Mouse (Mus musculus): ENCODE measurements around the gene Mlph.

The Mlph gene

DNA sequence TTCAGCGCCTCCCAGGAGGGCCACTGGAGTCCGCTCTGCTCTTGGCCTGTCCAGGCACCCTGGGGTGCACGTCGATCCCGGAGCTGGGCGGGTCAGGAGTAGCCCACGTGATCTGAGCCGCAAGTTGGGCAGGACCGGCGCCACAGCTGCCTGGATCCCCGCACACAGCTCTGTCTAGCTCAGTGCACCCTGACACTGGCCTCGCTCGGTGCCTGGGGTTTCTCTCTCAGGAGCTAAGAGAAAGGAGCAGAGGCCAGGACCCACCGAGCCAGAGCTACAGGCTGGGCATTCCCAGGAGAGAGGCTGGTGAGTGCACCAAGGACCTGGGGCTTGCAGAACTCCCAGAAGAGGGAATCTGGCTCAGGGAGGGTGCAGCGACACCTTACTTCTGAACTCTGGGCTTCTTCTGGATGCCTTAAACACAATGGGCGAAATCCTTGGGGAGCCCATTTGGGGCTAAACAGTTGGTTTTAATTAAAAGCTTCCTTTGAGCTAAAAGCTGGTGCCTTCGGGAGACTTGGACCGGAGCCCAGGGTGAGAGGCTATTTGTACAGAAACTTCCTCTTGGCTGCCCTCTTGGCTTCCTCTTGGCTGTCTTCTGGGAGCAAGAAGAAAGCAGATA lies at the start of gene Mlph:
TSS of gene Mlph (plus strand) at position 138 of the 622 bp plus-strand sequence.
- DNase-seq (ENCODE audit: low read depth, low spot score), result no peak

DNA sequence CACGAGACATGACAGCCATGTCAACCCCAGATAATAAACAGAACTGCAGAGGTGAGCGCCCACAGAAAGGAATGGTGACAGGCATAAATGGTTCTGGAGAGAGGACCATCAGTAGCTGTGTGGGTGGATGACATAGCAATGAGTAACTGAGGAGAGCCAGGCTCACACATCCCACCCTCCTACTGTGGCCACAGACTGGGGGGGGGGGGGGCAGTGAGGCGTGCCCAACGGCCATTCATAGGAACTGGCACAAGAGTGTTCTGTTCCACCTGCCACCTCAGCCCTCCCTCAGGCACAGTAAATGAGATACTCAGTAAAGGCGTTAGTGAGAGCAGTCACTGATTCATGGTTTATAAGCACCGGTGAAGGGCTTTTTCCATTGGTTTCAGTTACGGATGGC lies 48.2 kb upstream of the Mlph start:
- no peak for DNase-seq (ENCODE audit: low read depth, low spot score)

- no peak for DNase-seq (ENCODE audit: low read depth, low spot score)
Observed at GRCm38 (mm10) chr1:90870581-90870980, 44.3 kb upstream of the Mlph start.

GRCm38 (mm10) chr1:90875371-90875770 lies 39.5 kb upstream of the Mlph start:
- no peak for DNase-seq (ENCODE audit: low read depth, low spot score)

DNA sequence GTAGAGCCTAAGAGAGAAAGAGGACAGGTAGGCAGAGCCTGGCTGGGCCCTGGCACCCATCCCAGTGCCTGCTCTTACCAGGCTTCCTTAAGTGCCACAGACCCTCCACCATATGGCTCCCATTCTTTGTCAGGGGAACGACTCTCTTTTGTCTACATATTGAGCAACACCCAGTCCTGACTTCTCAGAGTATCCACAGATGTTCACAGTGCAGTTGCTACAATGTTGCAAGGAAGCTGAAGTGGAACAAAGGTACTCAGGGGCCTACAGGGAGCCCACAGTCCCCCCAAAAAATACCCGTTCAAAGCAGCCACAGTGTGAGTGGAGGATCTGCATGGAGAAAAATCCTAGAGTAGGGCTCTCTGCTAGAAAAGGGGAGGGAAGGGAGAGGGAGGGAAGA lies 38.9 kb upstream of the Mlph start:
- no peak for DNase-seq (ENCODE audit: low read depth, low spot score)

- no peak for DNase-seq (ENCODE audit: low read depth, low spot score)
Observed at GRCm38 (mm10) chr1:90876486-90877270, 38.2 kb upstream of the Mlph start.

GRCm38 (mm10) chr1:90885771-90886460 lies 29.0 kb upstream of the Mlph start:
- DNase-seq (ENCODE audit: low read depth, low spot score), result no peak

DNA sequence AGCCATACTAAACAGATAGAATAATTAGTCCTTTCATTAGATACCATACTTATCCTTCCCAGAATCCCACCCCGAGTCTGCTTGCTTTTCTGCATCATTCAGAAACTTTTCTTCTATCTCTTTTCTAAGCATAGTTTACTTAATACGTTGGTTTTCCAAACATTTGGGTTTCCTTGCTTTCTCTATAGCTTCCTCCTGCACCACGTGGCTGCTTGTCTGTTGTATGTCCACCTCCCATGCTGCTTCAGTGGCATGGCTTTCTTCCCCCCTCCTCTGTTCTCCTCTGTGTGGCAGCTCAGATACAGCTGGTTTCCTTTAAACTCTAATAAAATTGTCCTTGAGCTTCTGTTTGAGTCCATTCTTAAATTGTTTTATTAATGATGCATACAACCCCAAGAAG lies 20.4 kb upstream of the Mlph start:
- no peak for DNase-seq (ENCODE audit: low read depth, low spot score)

GRCm38 (mm10) chr1:90895004-90895403 lies 19.9 kb upstream of the Mlph start:
- no peak for DNase-seq (ENCODE audit: low read depth, low spot score)

- DNase-seq (ENCODE audit: low read depth, low spot score), result no peak
Observed at GRCm38 (mm10) chr1:90896281-90896680, 18.6 kb upstream of the Mlph start.

GRCm38 (mm10) chr1:90896741-90897361 lies 18.0 kb upstream of the Mlph start:
- no peak for DNase-seq (ENCODE audit: low read depth, low spot score)

GRCm38 (mm10) chr1:90898012-90898411 lies 16.9 kb upstream of the Mlph start:
- DNase-seq (ENCODE audit: low read depth, low spot score), result no peak

GRCm38 (mm10) chr1:90899816-90900215 lies 15.1 kb upstream of the Mlph start:
- DNase-seq (ENCODE audit: low read depth, low spot score), result no peak

GRCm38 (mm10) chr1:90900406-90900805 lies 14.5 kb upstream of the Mlph start:
- no peak for DNase-seq (ENCODE audit: low read depth, low spot score)

DNA sequence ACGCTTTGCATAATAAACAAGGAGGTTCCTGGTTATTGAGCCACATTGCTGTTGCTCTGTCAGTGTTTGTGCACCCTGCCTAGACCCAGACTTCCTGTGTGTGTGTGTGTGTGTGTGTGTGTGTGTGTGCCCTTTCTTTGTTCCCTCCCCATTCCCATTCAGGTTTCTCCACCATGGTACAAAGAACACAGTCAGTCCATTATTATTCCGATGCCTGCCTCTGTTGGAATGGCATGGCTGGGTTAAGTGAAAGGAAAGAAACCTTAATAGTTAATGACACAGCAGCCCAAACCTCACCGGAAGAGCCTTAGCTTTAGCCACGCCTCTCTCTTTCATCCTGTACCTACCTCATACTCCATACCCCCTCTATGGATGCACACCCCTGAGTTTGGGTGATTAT lies 13.6 kb upstream of the Mlph start:
- DNase-seq (ENCODE audit: low read depth, low spot score), result no peak

DNA sequence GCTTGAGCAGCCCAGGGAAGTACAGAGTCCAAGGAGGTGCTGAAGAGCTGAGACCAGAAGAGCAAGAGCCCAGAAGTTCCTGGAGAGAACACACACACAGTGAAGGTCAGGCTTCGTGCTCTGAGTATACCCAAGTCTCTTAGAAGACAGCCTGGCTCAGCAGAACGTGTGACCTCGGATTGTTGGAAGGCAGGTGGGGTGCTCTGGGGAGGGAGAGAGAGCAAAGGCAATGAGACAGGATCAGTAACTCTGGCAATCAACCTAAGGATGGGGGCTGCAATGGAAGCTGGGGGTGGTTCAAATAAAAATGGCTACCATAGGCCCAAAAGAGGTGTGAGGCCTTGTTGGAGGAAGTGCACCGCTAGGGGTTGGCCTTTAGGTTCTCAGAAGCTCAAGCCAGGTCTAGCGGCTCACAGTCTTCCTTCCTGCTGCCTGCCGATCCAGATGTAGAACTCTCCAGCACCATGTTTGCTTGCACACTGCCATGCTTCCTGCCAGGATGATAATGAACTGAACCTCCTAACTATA lies 13.1 kb upstream of the Mlph start:
- no peak for DNase-seq (ENCODE audit: low read depth, low spot score)

DNA sequence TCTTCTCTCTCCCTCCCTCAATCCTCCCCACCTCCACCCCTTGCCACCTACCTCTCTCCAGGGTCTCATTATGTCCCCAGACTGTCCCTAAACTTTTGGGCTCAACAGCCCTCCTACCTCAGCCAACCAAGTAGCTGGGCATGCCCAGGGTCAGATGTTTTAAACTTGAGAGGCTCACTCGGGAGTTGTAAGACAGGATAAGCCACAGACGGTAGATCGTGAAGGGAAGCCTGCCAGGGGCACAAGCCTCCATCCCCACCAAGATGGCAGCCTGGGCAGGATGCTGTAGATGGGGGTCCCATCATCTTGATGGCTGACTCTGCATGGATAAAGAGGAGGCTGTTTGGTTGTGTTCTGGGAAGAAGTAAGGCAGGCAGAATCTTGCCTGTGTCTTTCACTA lies 12.1 kb upstream of the Mlph start:
- no peak for DNase-seq (ENCODE audit: low read depth, low spot score)

DNA sequence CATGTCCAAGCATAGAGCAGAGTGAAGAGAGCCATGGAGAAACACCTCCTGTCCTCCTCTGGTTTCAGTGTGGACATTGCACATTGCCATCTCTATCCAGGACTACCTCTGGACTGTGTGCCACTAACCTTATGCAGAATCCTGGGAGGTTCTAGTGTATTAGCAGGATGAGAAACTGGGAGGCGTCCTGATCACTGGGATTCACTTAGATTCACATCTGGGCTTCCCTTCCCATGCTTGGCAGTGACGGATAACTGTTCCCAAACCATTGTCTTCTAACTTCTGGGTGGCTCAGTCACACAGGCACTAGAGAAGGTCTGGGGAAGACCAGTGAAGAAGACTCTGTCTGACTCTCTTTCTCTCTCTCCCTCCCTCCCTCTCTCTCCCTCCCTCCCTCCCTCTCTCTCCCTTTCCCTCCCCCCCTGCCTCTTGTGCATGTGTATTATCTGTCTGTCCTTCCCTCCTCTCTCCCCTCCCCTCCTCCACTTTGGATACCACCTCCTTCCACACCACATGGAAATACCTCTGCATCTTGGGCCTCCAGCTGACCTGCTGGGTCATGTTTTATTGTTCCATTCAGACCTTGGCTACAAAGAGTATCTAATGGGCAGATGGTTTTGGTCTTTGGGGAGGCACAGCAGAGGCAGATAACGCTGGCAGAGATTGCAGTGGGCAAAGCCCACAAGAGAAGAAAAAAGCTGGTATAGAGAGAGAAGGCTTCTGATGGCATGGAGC lies 11.5 kb upstream of the Mlph start:
- DNase-seq (ENCODE audit: low read depth, low spot score), result no peak

GRCm38 (mm10) chr1:90903971-90904458 lies 10.9 kb upstream of the Mlph start:
- DNase-seq (ENCODE audit: low read depth, low spot score), result no peak

GRCm38 (mm10) chr1:90904729-90905404 lies 10.0 kb upstream of the Mlph start:
- no peak for DNase-seq (ENCODE audit: low read depth, low spot score)

DNA sequence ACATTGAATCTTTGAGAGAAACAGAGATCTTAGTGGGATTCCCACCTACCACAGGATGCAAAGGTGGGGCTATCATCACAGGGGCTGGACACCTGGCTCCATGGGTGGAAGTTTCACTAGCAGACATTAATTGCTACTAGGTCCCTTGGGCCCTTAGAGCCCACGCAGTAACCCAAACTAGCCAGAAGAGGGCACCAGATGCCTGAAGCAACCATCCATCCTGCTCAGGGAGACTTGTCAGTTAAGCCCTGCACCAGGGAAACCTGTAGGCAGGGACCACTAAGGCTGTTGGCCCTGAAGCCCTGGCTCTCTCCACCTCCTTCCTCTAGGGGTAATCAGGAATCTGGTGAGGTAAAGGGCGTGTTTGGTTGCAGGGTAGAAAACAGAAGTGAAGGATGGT lies 8.5 kb upstream of the Mlph start:
- DNase-seq (ENCODE audit: low read depth, low spot score), result peak; percentile 33
